Mouse (Mus musculus) kidney, postnatal 0 days (tissue): ENCODE results near the gene Ccdc172. TPM values are rescaled to one million over a fixed set of nuclear protein-coding genes. Genes with fewer than 3 reads are reported as not detected.
A peak's percentile ranks its signal among the peaks of the same experiment; 100 is the strongest.

Experiments used
- ATAC-seq: fragments of 200-750 bp; cut with Nextera tagmentation; replicated peaks from 2 replicates; pipeline ENCODE4 v1.8.0; 2017; ENCODE audit warnings: low read depth, moderate number of reproducible peaks, moderate TSS enrichment, moderate library complexity; ENCODE audit not compliant: low FRiP score
- DNase-seq: peaks from one replicate; pipeline ENCODE4 v3.0.0-alpha.2; 2016; ENCODE audit warnings: low spot score
- H3K27ac ChIP-seq: fragments of 300-500 bp; sonication (generic); 2 replicates; pipeline ENCODE4 v1.5.1; 2014; ENCODE audit warnings: mild to moderate bottlenecking
- H3K27me3 ChIP-seq: fragments of 300-500 bp; sonication (generic); 2 replicates; pipeline ENCODE4 v1.6.1; 2014; ENCODE audit warnings: low read length, mixed read lengths; ENCODE audit not compliant: insufficient read depth
- H3K36me3 ChIP-seq: fragments of 300-500 bp; sonication (generic); 2 replicates; pipeline ENCODE4 v1.6.1; 2014; ENCODE audit warnings: low read length, mixed read lengths; ENCODE audit not compliant: insufficient read depth
- H3K4me1 ChIP-seq: fragments of 300-500 bp; sonication (generic); replicated peaks from 2 replicates; pipeline ENCODE4 v1.6.1; 2014; ENCODE audit warnings: antibody characterized with exemption, low read length, mixed read lengths; ENCODE audit not compliant: insufficient read depth
- H3K4me2 ChIP-seq: fragments of 300-500 bp; sonication (generic); 2 replicates; pipeline ENCODE4 v1.6.1; 2014; ENCODE audit warnings: mild to moderate bottlenecking, low read length, moderate library complexity, mixed read lengths
- H3K4me3 ChIP-seq: fragments of 300-500 bp; sonication (generic); replicated peaks from 2 replicates; pipeline ENCODE4 v1.5.1; 2014; ENCODE audit warnings: low read depth, low read length
- H3K9ac ChIP-seq: fragments of 300-500 bp; sonication (generic); 2 replicates; pipeline ENCODE4 v1.6.1; 2014; ENCODE audit warnings: low read depth, low read length
- H3K9me3 ChIP-seq: fragments of 300-500 bp; sonication (generic); replicated peaks from 2 replicates; pipeline ENCODE4 v1.6.1; 2016; ENCODE audit warnings: low read length, inconsistent platforms, mixed read lengths
- CTCF ChIP-seq: IDR thresholded peaks from 2 replicates; pipeline ENCODE4 v1.5.1; 2016; ENCODE audit warnings: antibody characterized with exemption, low read depth, mild to moderate bottlenecking, moderate library complexity
- WGBS: fragments of 180-500 bp; shearing (Covaris S2); extraction: QIAGEN DNeasy Blood & Tissue Kit; methylation state at CpG from one replicate; pipeline ENCODE4 v1.1.7; 2014; 5-methylcytosine and 5-hydroxymethylcytosine counted together
- polyA plus RNA-seq: library from polyadenylated mRNA; unstranded; fragments of >200 nt; fragmentation: Nextera tagmentation; extraction: Ambion mirVana; gene quantifications from 2 replicates; pipeline ENCODE4 v1.2.1, GENCODE M21; 2015

Gene Ccdc172
- polyA plus RNA-seq, result not detected in 2 replicates

DNA sequence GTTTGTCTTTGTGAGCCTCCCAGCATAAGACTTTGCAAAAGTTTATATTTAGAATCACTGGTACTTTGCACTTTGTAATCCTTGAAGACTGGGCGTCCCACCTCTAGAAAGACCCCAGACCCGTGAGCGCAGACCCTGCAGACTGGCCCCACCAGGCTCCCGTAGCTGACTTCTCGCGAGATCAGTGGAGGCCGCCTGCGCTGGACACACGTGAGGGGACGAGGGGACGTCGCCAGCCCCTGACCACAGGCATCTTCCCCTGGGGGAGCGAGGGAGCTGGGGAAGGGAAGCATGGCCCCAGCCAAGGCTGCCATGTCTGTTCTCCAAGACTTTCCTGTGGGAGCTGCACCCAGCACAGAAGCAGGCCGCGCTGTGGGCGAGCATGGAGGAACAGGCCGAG, at the start of gene Ccdc172:
TSS of gene Ccdc172 (plus strand) at position 176 of the 400 bp plus-strand sequence.
- H3K27ac ChIP-seq, result no peak within 1 kb of the TSS
- H3K9ac ChIP-seq, result no peak within 1 kb of the TSS
- 96% methylated on average over 17 of the region's 17 CpGs for WGBS
- H3K9me3 ChIP-seq, result no peaks in the 10 kb centered on the region
- H3K27me3 ChIP-seq, result no peaks in the 10 kb centered on the region
- ATAC-seq, result no peak
- TF ChIP-seq CTCF, result no peak
- H3K36me3 ChIP-seq, result no peaks in the 10 kb centered on the region
- no peaks in the 10 kb centered on the region for H3K4me1 ChIP-seq
- H3K4me3 ChIP-seq, result no peak within 1 kb of the TSS
- no peak within 1 kb of the TSS for H3K4me2 ChIP-seq
- no peak for DNase-seq

DNA sequence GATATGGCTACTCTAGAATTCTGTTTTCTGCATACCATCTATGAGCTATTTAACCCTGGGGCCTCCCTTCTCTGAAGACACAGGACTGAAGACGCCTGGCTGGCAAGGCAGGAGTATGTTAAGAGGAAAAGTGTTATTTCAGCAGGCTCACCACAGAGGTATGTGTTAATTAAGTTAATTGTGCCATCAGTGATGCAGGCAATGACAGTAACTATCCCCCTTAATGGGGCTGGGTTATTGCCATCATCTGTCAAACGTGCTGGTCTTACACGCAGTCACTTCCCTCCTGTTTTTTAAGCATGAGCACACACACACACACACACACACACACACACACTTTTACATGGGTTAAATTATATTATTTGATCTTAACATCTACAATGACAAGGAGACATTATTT, 48.0 kb upstream of the Ccdc172 start:
- no peaks in the 10 kb centered on the region for H3K9me3 ChIP-seq
- no peaks in the 10 kb centered on the region for H3K27me3 ChIP-seq
- no peak overlapping the region for H3K9ac ChIP-seq
- no peaks in the 10 kb centered on the region for H3K4me1 ChIP-seq
- no peak for ATAC-seq
- DNase-seq, result no peak
- H3K36me3 ChIP-seq, result no peaks in the 10 kb centered on the region
- TF ChIP-seq CTCF, result no peak
- H3K27ac ChIP-seq, result no peak overlapping the region
- H3K4me3 ChIP-seq, result no peak overlapping the region
- no peak overlapping the region for H3K4me2 ChIP-seq
- 48% methylated on average over 3 of the region's 3 CpGs for WGBS

DNA sequence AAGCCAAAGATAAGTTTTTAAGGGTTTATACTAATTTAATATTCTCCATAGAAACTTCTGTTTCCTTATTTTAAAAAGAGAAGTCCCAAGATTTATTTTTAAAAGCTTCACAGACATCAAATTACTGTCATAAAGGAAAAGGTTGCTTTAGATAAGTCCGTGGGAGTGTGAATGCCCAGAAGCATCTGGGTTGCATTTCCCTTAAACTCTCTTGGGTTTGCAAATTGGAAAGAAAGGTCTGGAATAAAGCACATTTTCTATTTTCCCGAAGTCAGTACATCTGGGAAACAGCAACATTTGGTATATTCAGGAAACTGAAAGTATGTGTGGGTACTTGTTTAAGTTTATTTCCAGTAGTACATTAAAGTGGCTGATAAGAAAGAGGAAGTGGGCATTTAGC, 43.5 kb upstream of the Ccdc172 start:
- 49% methylated on average over 2 of the region's 2 CpGs for WGBS
- Histone ChIP-seq H3K9me3 (no peaks in the 10 kb centered on the region), H3K27ac (no peak overlapping the region), H3K9ac (no peak overlapping the region), H3K36me3 (no peaks in the 10 kb centered on the region), H3K4me1 (no peaks in the 10 kb centered on the region), H3K4me2 (no peak overlapping the region), H3K4me3 (no peak overlapping the region), H3K27me3 (no peaks in the 10 kb centered on the region)
- DNase-seq (no peak), ATAC-seq (no peak)
- TF ChIP-seq CTCF, result no peak

DNA sequence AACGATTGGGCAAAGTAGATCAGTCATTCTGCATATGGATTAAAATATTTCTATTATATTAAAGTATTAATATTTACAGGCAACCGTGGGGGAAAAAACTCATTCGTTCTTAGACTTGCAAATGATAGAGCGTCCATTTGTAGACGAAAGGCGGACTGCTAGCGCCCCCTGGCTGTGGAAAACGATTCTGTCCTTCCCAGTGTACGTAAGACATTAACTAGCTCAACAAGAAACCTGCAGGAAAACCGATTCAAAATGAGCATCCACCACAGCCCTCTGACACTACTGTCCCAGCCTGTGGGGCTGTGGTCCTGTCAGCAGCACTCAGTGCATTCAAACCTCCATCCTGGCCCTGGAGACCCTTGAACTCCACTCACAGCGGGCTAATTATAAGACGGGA, 42.4 kb upstream of the Ccdc172 start:
- Histone ChIP-seq H3K27me3 (no peaks in the 10 kb centered on the region), H3K9me3 (no peaks in the 10 kb centered on the region), H3K27ac (no peak overlapping the region), H3K4me1 (no peaks in the 10 kb centered on the region), H3K36me3 (no peaks in the 10 kb centered on the region), H3K9ac (no peak overlapping the region), H3K4me2 (no peak overlapping the region; the same call in 1 of the 2 replicates), H3K4me3 (no peak overlapping the region)
- peak; percentile 92 for TF ChIP-seq CTCF
- peak; percentile 91 for DNase-seq
- ATAC-seq, result 0 out of 2 replicates have a peak, but pooled peaks have one; percentile 7
- 15% methylated on average over 12 of the region's 12 CpGs for WGBS

DNA sequence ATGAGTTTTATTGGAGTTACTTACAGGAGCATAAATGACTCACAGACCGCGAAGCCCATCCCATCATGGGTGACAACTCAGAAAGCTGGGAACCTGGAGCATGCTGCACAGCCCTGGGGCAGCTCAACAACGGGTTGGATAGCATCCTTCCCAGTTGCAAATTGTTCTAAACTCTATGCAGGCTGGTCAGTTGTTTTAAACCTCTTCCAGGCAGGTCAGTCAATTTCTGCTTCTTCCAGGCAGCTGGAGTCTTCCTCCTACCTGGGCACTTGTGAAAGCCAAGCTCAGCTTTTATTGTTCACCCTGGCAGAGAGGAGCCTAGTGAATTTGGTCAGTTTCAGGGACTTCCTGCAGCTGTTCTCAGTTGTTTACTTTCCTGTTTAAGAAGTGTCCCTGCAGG, 37.5 kb upstream of the Ccdc172 start:
- Histone ChIP-seq H3K27ac (no peak overlapping the region), H3K4me1 (no peaks in the 10 kb centered on the region), H3K36me3 (no peaks in the 10 kb centered on the region), H3K4me2 (no peak overlapping the region), H3K9ac (no peak overlapping the region), H3K4me3 (no peak overlapping the region), H3K27me3 (no peaks in the 10 kb centered on the region), H3K9me3 (no peaks in the 10 kb centered on the region)
- 90% methylated on average over 3 of the region's 3 CpGs for WGBS
- no peak for TF ChIP-seq CTCF
- DNase-seq, result no peak
- no peak for ATAC-seq

DNA sequence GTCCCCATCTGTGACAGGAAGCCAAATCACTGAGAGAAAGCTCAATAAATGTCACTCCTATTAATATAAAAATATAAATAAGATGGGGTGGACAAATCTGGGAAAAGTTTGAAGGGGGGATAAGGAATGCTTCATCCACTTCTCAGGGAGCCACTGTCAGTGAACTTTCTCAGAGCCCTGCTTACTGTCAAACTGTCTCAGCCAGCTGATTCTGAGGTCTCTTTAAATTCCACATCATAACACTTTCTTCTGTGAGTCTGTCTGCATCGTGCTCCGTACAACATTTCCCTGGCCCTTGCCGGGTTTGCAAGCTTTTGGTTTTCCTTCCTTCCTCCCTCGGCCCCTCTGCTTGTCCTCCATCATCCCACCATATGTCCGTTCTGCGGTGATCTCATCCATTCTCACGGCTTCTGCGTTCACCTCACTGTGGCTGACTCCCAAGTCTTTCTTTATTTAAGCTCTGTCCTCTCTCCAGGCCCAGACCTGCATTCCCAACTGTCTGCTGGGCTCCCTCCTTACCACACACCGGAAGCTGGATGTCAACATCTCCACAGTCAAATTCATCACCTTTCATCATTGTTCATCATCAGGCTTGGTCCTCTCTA, 29.3 kb upstream of the Ccdc172 start:
- H3K4me3 ChIP-seq, result no peak overlapping the region
- H3K9ac ChIP-seq, result no peak overlapping the region
- H3K9me3 ChIP-seq, result no peaks in the 10 kb centered on the region
- TF ChIP-seq CTCF, result no peak
- H3K36me3 ChIP-seq, result no peaks in the 10 kb centered on the region
- no peak overlapping the region for H3K27ac ChIP-seq
- H3K4me1 ChIP-seq, result no peaks in the 10 kb centered on the region
- ATAC-seq (no peak), DNase-seq (no peak)
- H3K4me2 ChIP-seq, result no peak overlapping the region
- 64% methylated on average over 9 of the region's 9 CpGs for WGBS
- no peaks in the 10 kb centered on the region for H3K27me3 ChIP-seq

DNA sequence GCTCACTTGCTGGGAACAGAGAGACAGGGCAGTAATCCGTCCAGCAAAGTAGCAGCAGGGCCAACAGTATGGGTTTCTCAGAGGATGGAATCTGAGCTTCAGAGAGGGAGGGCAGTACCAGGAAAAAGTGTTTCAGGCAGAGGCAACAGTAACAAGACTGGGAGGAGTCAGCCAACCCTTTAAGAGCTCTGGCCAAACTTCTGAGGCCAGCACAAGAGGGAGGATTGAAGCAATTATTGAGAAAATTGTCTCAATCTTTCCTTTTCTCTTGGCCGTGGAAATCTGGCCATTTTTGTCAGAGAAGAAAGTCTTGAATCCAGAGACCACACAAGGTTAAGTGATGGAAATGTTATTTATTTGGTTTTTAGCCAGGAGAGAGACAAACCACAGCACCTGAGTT, 25.1 kb upstream of the Ccdc172 start:
- no peak for DNase-seq
- WGBS, result 51% methylated on average over 2 of the region's 2 CpGs
- Histone ChIP-seq H3K27me3 (no peaks in the 10 kb centered on the region), H3K36me3 (no peaks in the 10 kb centered on the region), H3K9ac (no peak overlapping the region), H3K4me1 (no peaks in the 10 kb centered on the region), H3K4me2 (no peak overlapping the region), H3K4me3 (no peak overlapping the region), H3K9me3 (no peaks in the 10 kb centered on the region), H3K27ac (no peak overlapping the region)
- TF ChIP-seq CTCF, result no peak
- ATAC-seq, result no peak
